Mouse (Mus musculus): ENCODE measurements at regions not wholly inside any gene's neighbourhood (a gene's known extent, or its start where the extent isn't known, plus 50 kb on each side); places are given as distances from the start of the nearest gene placed in this dataset.

DNA sequence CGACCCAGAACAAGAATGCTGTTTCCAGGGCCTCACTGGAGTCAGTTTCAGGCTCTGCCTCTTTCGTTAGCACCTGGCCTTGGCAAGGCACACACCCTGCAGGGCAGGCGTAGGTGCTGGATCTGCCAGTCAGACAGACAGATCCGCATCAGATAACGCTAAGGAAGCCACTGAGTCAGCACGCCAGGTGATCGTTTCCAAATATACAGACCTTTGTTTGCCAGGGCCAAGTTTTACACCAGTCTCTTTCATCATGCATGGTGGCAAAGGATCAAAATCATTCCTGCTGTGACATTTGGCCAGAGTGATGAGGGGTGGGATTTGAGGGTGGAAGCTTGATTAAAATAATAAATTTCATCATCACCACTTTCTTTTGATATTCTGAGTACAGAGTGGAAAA, 411.0 kb downstream of the Ofcc1 start:
- Histone ChIP-seq H3K9ac (ENCODE audit: low read depth, low read length) (no peak overlapping the region), H3K4me1 (ENCODE audit: control insufficient read depth, insufficient read depth, low read length) (no peaks in the 10 kb centered on the region), H3K4me3 (ENCODE audit: low read depth, low read length) (no peak overlapping the region), H3K36me3 (ENCODE audit: control insufficient read depth, insufficient read depth, low read length) (no peaks in the 10 kb centered on the region), H3K27ac (ENCODE audit: low read length) (no peak overlapping the region), H3K27me3 (ENCODE audit: control insufficient read depth, insufficient read depth, low read depth, low read length) (no peaks in the 10 kb centered on the region), H3K4me2 (ENCODE audit: low read length) (no peak overlapping the region), H3K9me3 (replicated peaks; ENCODE audit: control insufficient read depth, low read length, poor library complexity, severe bottlenecking) (no peaks in the 10 kb centered on the region)
- 66% methylated on average over 7 of the region's 7 CpGs for WGBS
- ATAC-seq: no peak

GRCm38 (mm10) chr13:39935216-39935615, 426.0 kb downstream of the Ofcc1 start:
- H3K27ac ChIP-seq (ENCODE audit: low read length): no peak overlapping the region
- H3K9ac ChIP-seq (ENCODE audit: low read depth, low read length): no peak overlapping the region
- 63% methylated on average over 2 of the region's 2 CpGs for WGBS
- H3K4me3 ChIP-seq (ENCODE audit: low read depth, low read length): no peak overlapping the region
- no peak overlapping the region for H3K4me2 ChIP-seq (ENCODE audit: low read length)
- no peaks in the 10 kb centered on the region for H3K27me3 ChIP-seq (ENCODE audit: control insufficient read depth, insufficient read depth, low read depth, low read length)
- no peaks in the 10 kb centered on the region for H3K36me3 ChIP-seq (ENCODE audit: control insufficient read depth, insufficient read depth, low read length)
- H3K9me3 ChIP-seq (replicated peaks; ENCODE audit: control insufficient read depth, low read length, poor library complexity, severe bottlenecking): no peaks in the 10 kb centered on the region
- H3K4me1 ChIP-seq (ENCODE audit: control insufficient read depth, insufficient read depth, low read length): no peaks in the 10 kb centered on the region
- no peak for ATAC-seq

- Histone ChIP-seq H3K9me3 (replicated peaks; ENCODE audit: control insufficient read depth, low read length, poor library complexity, severe bottlenecking) (no peaks in the 10 kb centered on the region), H3K4me2 (ENCODE audit: low read length) (no peak overlapping the region), H3K27me3 (ENCODE audit: control insufficient read depth, insufficient read depth, low read depth, low read length) (no peaks in the 10 kb centered on the region), H3K4me3 (ENCODE audit: low read depth, low read length) (no peak overlapping the region), H3K36me3 (ENCODE audit: control insufficient read depth, insufficient read depth, low read length) (no peaks in the 10 kb centered on the region), H3K4me1 (ENCODE audit: control insufficient read depth, insufficient read depth, low read length) (no peaks in the 10 kb centered on the region), H3K9ac (ENCODE audit: low read depth, low read length) (no peak overlapping the region), H3K27ac (ENCODE audit: low read length) (no peak overlapping the region)
- WGBS: 81% methylated on average over 3 of the region's 3 CpGs
- no peak for ATAC-seq
Observed at GRCm38 (mm10) chr13:39931487-39931886, 429.8 kb downstream of the Ofcc1 start.

DNA sequence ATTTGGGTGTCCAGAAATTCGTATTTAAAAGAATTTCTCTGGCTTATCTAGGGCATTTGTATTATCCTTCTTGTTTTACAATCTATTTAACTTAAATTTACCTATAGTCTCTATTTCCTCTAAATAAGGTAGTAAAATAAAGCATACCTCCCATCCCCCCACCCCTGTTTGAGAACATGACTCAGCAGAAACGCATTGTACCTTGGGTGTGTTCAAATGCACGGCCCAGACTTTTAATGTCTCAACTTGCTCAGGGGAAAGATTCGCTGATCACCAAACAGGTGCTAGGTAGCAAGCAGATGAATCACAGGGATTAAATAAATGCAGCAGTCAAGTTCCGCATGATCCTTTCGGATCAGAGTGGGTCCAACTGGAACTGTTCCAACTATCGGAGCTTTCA, 432.7 kb downstream of the Ofcc1 start:
- H3K27me3 ChIP-seq (ENCODE audit: control insufficient read depth, insufficient read depth, low read depth, low read length): no peaks in the 10 kb centered on the region
- H3K4me1 ChIP-seq (ENCODE audit: control insufficient read depth, insufficient read depth, low read length): no peaks in the 10 kb centered on the region
- no peak overlapping the region for H3K4me3 ChIP-seq (ENCODE audit: low read depth, low read length)
- no peaks in the 10 kb centered on the region for H3K36me3 ChIP-seq (ENCODE audit: control insufficient read depth, insufficient read depth, low read length)
- WGBS: 83% methylated on average over 7 of the region's 7 CpGs
- ATAC-seq: no peak
- H3K9me3 ChIP-seq (replicated peaks; ENCODE audit: control insufficient read depth, low read length, poor library complexity, severe bottlenecking): no peaks in the 10 kb centered on the region
- H3K9ac ChIP-seq (ENCODE audit: low read depth, low read length): no peak overlapping the region
- H3K4me2 ChIP-seq (ENCODE audit: low read length): no peak overlapping the region
- H3K27ac ChIP-seq (ENCODE audit: low read length): no peak overlapping the region

GRCm38 (mm10) chr13:39924366-39924765, 436.9 kb downstream of the Ofcc1 start:
- no peaks in the 10 kb centered on the region for H3K9me3 ChIP-seq (replicated peaks; ENCODE audit: control insufficient read depth, low read length, poor library complexity, severe bottlenecking)
- H3K36me3 ChIP-seq (ENCODE audit: control insufficient read depth, insufficient read depth, low read length): no peaks in the 10 kb centered on the region
- no peak for ATAC-seq
- H3K27ac ChIP-seq (ENCODE audit: low read length): no peak overlapping the region
- H3K4me2 ChIP-seq (ENCODE audit: low read length): no peak overlapping the region
- no peak overlapping the region for H3K9ac ChIP-seq (ENCODE audit: low read depth, low read length)
- WGBS: 92% methylated on average over 4 of the region's 4 CpGs
- no peak overlapping the region for H3K4me3 ChIP-seq (ENCODE audit: low read depth, low read length)
- no peaks in the 10 kb centered on the region for H3K27me3 ChIP-seq (ENCODE audit: control insufficient read depth, insufficient read depth, low read depth, low read length)
- H3K4me1 ChIP-seq (ENCODE audit: control insufficient read depth, insufficient read depth, low read length): peaks cover 2% of the 10 kb centered on the region; the same call in 1 of the 2 replicates

DNA sequence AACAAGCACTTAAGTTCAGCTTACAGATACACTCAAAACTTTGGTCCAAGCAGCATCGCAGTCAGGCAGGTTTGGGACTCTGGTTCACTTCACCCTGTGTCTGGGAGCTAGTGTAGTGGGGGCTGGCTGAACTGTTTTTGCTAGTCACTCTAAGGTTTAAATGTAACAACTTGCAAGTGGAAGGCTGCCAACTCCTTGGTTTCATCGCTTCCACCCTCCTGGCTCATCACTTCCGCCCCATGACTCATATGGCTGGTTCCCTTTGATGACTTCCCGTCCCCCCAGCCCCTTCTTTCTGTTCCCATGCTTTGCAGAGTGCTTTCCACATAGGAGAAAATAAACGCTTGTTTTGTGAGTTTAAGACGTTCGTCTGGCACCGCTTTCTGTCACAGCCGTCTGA, 438.1 kb downstream of the Ofcc1 start:
- Histone ChIP-seq H3K27ac (ENCODE audit: low read length) (no peak overlapping the region), H3K4me3 (ENCODE audit: low read depth, low read length) (no peak overlapping the region), H3K4me2 (ENCODE audit: low read length) (no peak overlapping the region), H3K9ac (ENCODE audit: low read depth, low read length) (no peak overlapping the region), H3K27me3 (ENCODE audit: control insufficient read depth, insufficient read depth, low read depth, low read length) (no peaks in the 10 kb centered on the region), H3K36me3 (ENCODE audit: control insufficient read depth, insufficient read depth, low read length) (no peaks in the 10 kb centered on the region), H3K4me1 (ENCODE audit: control insufficient read depth, insufficient read depth, low read length) (peaks cover 2% of the 10 kb centered on the region; the same call in 1 of the 2 replicates), H3K9me3 (replicated peaks; ENCODE audit: control insufficient read depth, low read length, poor library complexity, severe bottlenecking) (no peaks in the 10 kb centered on the region)
- ATAC-seq: no peak
- 74% methylated on average over 9 of the region's 9 CpGs for WGBS

DNA sequence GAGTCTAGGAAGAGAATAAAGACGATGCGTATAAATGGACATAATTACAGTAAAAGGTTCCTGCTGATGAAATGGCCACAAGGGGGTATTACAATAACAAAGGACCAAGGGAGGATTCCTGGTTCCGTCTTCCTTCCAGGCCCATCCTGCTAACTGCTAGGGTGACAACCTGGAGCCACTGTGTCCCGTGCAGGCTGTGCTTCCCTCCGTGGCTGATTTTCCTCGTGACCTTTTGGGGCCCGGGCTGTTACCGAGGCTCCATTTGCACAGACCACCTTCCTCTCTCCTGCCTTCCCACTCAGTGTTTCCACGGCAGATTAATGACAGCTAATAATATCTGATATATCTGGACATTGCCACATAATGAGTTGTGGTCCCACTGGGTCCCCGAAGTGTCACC, 453.5 kb downstream of the Ofcc1 start:
- Histone ChIP-seq H3K36me3 (ENCODE audit: control insufficient read depth, insufficient read depth, low read length) (no peaks in the 10 kb centered on the region), H3K27me3 (ENCODE audit: control insufficient read depth, insufficient read depth, low read depth, low read length) (no peaks in the 10 kb centered on the region), H3K9me3 (replicated peaks; ENCODE audit: control insufficient read depth, low read length, poor library complexity, severe bottlenecking) (no peaks in the 10 kb centered on the region), H3K9ac (ENCODE audit: low read depth, low read length) (no peak overlapping the region), H3K4me3 (ENCODE audit: low read depth, low read length) (no peak overlapping the region), H3K4me1 (ENCODE audit: control insufficient read depth, insufficient read depth, low read length) (no peaks in the 10 kb centered on the region), H3K27ac (ENCODE audit: low read length) (no peak overlapping the region), H3K4me2 (ENCODE audit: low read length) (no peak overlapping the region)
- 56% methylated on average over 10 of the region's 10 CpGs for WGBS
- no peak for ATAC-seq

DNA sequence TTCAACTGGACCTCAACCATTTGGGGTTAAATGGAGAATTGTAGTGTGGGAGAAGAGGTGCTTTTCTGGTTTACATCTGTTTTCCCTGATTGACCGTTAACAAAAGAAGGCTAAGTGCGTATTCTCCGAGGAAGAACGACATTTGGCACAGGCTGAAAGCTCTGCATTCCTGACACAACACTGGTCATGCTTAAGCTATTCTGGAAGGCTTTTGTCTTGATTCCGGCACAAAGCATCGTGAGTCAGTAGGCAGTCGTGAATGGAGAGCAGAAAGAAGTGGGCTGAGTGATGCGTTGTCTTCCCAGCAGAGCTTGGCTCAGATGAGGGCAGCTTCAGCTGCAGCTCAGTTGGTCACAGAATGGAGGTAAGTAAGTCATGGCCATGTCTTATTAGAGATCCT, 457.0 kb downstream of the Ofcc1 start:
- ATAC-seq: no peak
- no peaks in the 10 kb centered on the region for H3K27me3 ChIP-seq (ENCODE audit: control insufficient read depth, insufficient read depth, low read depth, low read length)
- H3K4me3 ChIP-seq (ENCODE audit: low read depth, low read length): no peak overlapping the region
- no peaks in the 10 kb centered on the region for H3K4me1 ChIP-seq (ENCODE audit: control insufficient read depth, insufficient read depth, low read length)
- no peak overlapping the region for H3K9ac ChIP-seq (ENCODE audit: low read depth, low read length)
- 9% methylated on average over 8 of the region's 8 CpGs for WGBS
- no peaks in the 10 kb centered on the region for H3K36me3 ChIP-seq (ENCODE audit: control insufficient read depth, insufficient read depth, low read length)
- H3K27ac ChIP-seq (ENCODE audit: low read length): no peak overlapping the region
- H3K9me3 ChIP-seq (replicated peaks; ENCODE audit: control insufficient read depth, low read length, poor library complexity, severe bottlenecking): no peaks in the 10 kb centered on the region
- H3K4me2 ChIP-seq (ENCODE audit: low read length): no peak overlapping the region

DNA sequence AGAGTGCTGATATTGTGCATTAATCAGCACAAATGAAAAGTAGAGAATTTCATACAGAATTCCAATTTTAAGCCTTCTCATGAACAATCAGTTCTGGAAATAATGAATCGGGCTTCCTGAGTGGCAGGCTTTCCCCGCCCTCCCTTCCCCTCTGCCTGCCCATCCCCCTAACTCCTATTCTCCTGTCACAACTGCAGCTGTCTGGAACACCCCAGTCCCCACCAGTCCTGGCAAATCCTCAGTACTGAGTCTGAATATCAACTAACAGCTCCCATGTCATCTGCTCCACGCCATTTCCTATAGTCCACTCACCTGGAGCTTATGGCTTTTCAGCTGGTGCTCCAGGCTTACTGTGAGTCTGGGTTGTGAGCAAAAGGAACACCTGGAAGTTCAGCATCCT, 457.9 kb downstream of the Ofcc1 start:
- Histone ChIP-seq H3K4me2 (ENCODE audit: low read length) (no peak overlapping the region), H3K27me3 (ENCODE audit: control insufficient read depth, insufficient read depth, low read depth, low read length) (no peaks in the 10 kb centered on the region), H3K27ac (ENCODE audit: low read length) (no peak overlapping the region), H3K4me3 (ENCODE audit: low read depth, low read length) (no peak overlapping the region), H3K4me1 (ENCODE audit: control insufficient read depth, insufficient read depth, low read length) (no peaks in the 10 kb centered on the region), H3K36me3 (ENCODE audit: control insufficient read depth, insufficient read depth, low read length) (no peaks in the 10 kb centered on the region), H3K9ac (ENCODE audit: low read depth, low read length) (no peak overlapping the region), H3K9me3 (replicated peaks; ENCODE audit: control insufficient read depth, low read length, poor library complexity, severe bottlenecking) (no peaks in the 10 kb centered on the region)
- 40% methylated on average over 3 of the region's 3 CpGs for WGBS
- ATAC-seq: no peak

- 96% methylated on average over 2 of the region's 2 CpGs for WGBS
- H3K36me3 ChIP-seq (ENCODE audit: control insufficient read depth, insufficient read depth, low read length): no peaks in the 10 kb centered on the region
- H3K4me2 ChIP-seq (ENCODE audit: low read length): no peak overlapping the region
- no peak overlapping the region for H3K9ac ChIP-seq (ENCODE audit: low read depth, low read length)
- H3K4me3 ChIP-seq (ENCODE audit: low read depth, low read length): no peak overlapping the region
- H3K9me3 ChIP-seq (replicated peaks; ENCODE audit: control insufficient read depth, low read length, poor library complexity, severe bottlenecking): no peaks in the 10 kb centered on the region
- H3K4me1 ChIP-seq (ENCODE audit: control insufficient read depth, insufficient read depth, low read length): no peaks in the 10 kb centered on the region
- ATAC-seq: no peak
- H3K27me3 ChIP-seq (ENCODE audit: control insufficient read depth, insufficient read depth, low read depth, low read length): no peaks in the 10 kb centered on the region
- no peak overlapping the region for H3K27ac ChIP-seq (ENCODE audit: low read length)
Observed at GRCm38 (mm10) chr13:39899332-39899731, 461.9 kb downstream of the Ofcc1 start.
